Mouse (Mus musculus): ENCODE data around the gene Amy1. TPM values are rescaled to one million over a fixed set of nuclear protein-coding genes. Genes with fewer than 3 reads are reported as not detected.

Amy1 gene
- 1.1 TPM for polyA plus RNA-seq (2017; shearing (Covaris generic))

GRCm38 (mm10) chr3:113606599-113606998 lies at the start of gene Amy1:
Gene Amy1 (minus strand): TSS chr3:113606699.

GRCm38 (mm10) chr3:113629606-113630359 lies 23.3 kb upstream of the Amy1 start, which contains the start of gene Rnpc3:
Gene Rnpc3 (minus strand): TSS chr3:113630149.

GRCm38 (mm10) chr3:113532328-113532727 lies 74.2 kb downstream of the Amy1 start, which contains the start of gene Amy2a1:
Gene Amy2a1 (minus strand): TSS chr3:113532428.

Other genes with a start within 250 kb of the Amy1 start
- not detected for gene Amy2a1, start 74.3 kb downstream of the Amy1 start, polyA plus RNA-seq (2017; shearing (Covaris generic))
- gene Rnpc3, start 23.4 kb upstream of the Amy1 start, polyA plus RNA-seq (2017; shearing (Covaris generic)): 60.8 TPM